Mouse (Mus musculus) v-Abl transformed pro-B cells (cell line): ENCODE measurements around the gene Rex1bd.

Experiments
- in situ Hi-C, 2 experiments: fragments of 400-800 bp; cut with MboI; formaldehyde crosslinking; loops; one replicate each; pipeline ENCODE4 v1.15.1; 2025; ENCODE audit not compliant: unreplicated experiment in 2 of 2

Rex1bd gene

GRCm38 (mm10) chr8:70506328-70507026 lies at the start of gene Rex1bd:
Rex1bd (minus strand) TSS chr8:70506752.
- in situ Hi-C loops = loop anchor here in 1 of 2 experiments (5.0 kb wide), 1 partner anchor 89 kb away; no protein-coding TSS in a partner anchor

GRCm38 (mm10) chr8:70555079-70555747 lies 48.7 kb upstream of the Rex1bd start:
- in situ Hi-C loops = no loop called here

GRCm38 (mm10) chr8:70553740-70554139 lies 47.2 kb upstream of the Rex1bd start:
- in situ Hi-C loops = loop anchor here in 1 of 2 experiments (5.0 kb wide), 1 partner anchor 34 kb away; no protein-coding TSS in a partner anchor

- in situ Hi-C loops = loop anchor here in 1 of 2 experiments (5.0 kb wide), 1 partner anchor 34 kb away; no protein-coding TSS in a partner anchor
These were observed 46.3 kb upstream of the Rex1bd start for GRCm38 (mm10) chr8:70552836-70553235.

GRCm38 (mm10) chr8:70551558-70552161 lies 45.1 kb upstream of the Rex1bd start:
- in situ Hi-C loops = loop anchor here in 1 of 2 experiments (5.0 kb wide), 1 partner anchor 36 kb away; no protein-coding TSS in a partner anchor

- in situ Hi-C loops = loop anchor here in 1 of 2 experiments (5.0 kb wide), 1 partner anchor 38 kb away; no protein-coding TSS in a partner anchor
These were observed 43.0 kb upstream of the Rex1bd start for GRCm38 (mm10) chr8:70549412-70550184.

GRCm38 (mm10) chr8:70547762-70548161 lies 41.2 kb upstream of the Rex1bd start:
- in situ Hi-C loops = no loop called here

- in situ Hi-C loops = no loop called here
These were observed 39.9 kb upstream of the Rex1bd start for GRCm38 (mm10) chr8:70546412-70546811.

GRCm38 (mm10) chr8:70544200-70544687 lies 37.7 kb upstream of the Rex1bd start:
- in situ Hi-C loops = no loop called here

GRCm38 (mm10) chr8:70541081-70541480 lies 34.5 kb upstream of the Rex1bd start:
- in situ Hi-C loops = no loop called here

GRCm38 (mm10) chr8:70540507-70541071 lies 34.0 kb upstream of the Rex1bd start:
- in situ Hi-C loops = no loop called here

GRCm38 (mm10) chr8:70540013-70540506 lies 33.5 kb upstream of the Rex1bd start:
- in situ Hi-C loops = no loop called here

- in situ Hi-C loops = no loop called here
These were observed 32.7 kb upstream of the Rex1bd start, which contains the start of gene Ell for GRCm38 (mm10) chr8:70539077-70539813. Ell (plus strand) TSS chr8:70539457.

- in situ Hi-C loops = no loop called here
These were observed 32.1 kb upstream of the Rex1bd start for GRCm38 (mm10) chr8:70538633-70539076.

- in situ Hi-C loops = no loop called here
These were observed 31.6 kb upstream of the Rex1bd start for GRCm38 (mm10) chr8:70538024-70538579.

- in situ Hi-C loops = no loop called here
These were observed 29.1 kb upstream of the Rex1bd start for GRCm38 (mm10) chr8:70535701-70536100.

- in situ Hi-C loops = no loop called here
These were observed 28.7 kb upstream of the Rex1bd start for GRCm38 (mm10) chr8:70535221-70535620.

- in situ Hi-C loops = no loop called here
These were observed 27.7 kb upstream of the Rex1bd start for GRCm38 (mm10) chr8:70534281-70534680.

GRCm38 (mm10) chr8:70530314-70530713 lies 23.8 kb upstream of the Rex1bd start:
- in situ Hi-C loops = no loop called here
